Mouse (Mus musculus) embryonic facial prominence, embryonic 12.5 days (tissue): ENCODE measurements around the gene Tlcd1. TPM values are rescaled to one million over a fixed set of nuclear protein-coding genes. Genes with fewer than 3 reads are reported as not detected.

Source experiments
- ATAC-seq: fragments of 200-750 bp; cut with Nextera tagmentation; 2 replicates; pipeline ENCODE4 v1.8.0; 2017; ENCODE audit not compliant: insufficient number of reproducible peaks, insufficient read depth, low FRiP score, low TSS enrichment
- H3K27ac ChIP-seq: fragments of 300-500 bp; sonication (generic); 2 replicates; pipeline ENCODE4 v1.5.1; 2016; ENCODE audit warnings: mild to moderate bottlenecking
- H3K27me3 ChIP-seq: fragments of 300-500 bp; sonication (generic); 2 replicates; pipeline ENCODE4 v1.6.1; 2016; ENCODE audit warnings: mild to moderate bottlenecking, moderate library complexity
- H3K36me3 ChIP-seq: fragments of 300-500 bp; sonication (generic); 2 replicates; pipeline ENCODE4 v1.6.1; 2016; ENCODE audit warnings: mild to moderate bottlenecking
- H3K4me1 ChIP-seq: fragments of 300-500 bp; sonication (generic); 2 replicates; pipeline ENCODE4 v1.6.1; 2016
- H3K4me2 ChIP-seq: fragments of 300-500 bp; sonication (generic); replicated peaks from 2 replicates; pipeline ENCODE4 v1.6.1; 2016; ENCODE audit warnings: mild to moderate bottlenecking, moderate library complexity
- H3K4me3 ChIP-seq: fragments of 300-500 bp; sonication (generic); 2 replicates; pipeline ENCODE4 v1.5.1; 2016; ENCODE audit warnings: mild to moderate bottlenecking
- H3K9ac ChIP-seq: fragments of 300-500 bp; sonication (generic); 2 replicates; pipeline ENCODE4 v1.6.1; 2016; ENCODE audit warnings: mild to moderate bottlenecking, moderate library complexity
- H3K9me3 ChIP-seq: fragments of 300-500 bp; sonication (generic); 2 replicates; pipeline ENCODE4 v1.6.1; 2016; ENCODE audit warnings: mild to moderate bottlenecking, moderate library complexity
- WGBS: fragments of 180-500 bp; shearing (Covaris S2); methylation state at CpG from one replicate; pipeline ENCODE4 v1.1.7; 2016; 5-methylcytosine and 5-hydroxymethylcytosine counted together
- microRNA-seq: library from miRNA; unstranded; fragments of <30 nt; microRNA quantifications from one replicate; pipeline ENCODE4, GENCODE M21; 2017
- polyA plus RNA-seq: library from polyadenylated mRNA; unstranded; fragments of >200 nt; fragmentation: Nextera tagmentation; extraction: Ambion mirVana; gene quantifications from 2 replicates; pipeline ENCODE4 v1.2.1, GENCODE M21; 2016

Tlcd1 gene
- polyA plus RNA-seq, 1 experiment from 2014 or later: 14.2 TPM

- no peak overlapping the region for H3K9ac ChIP-seq
- no peaks in the 10 kb centered on the region for H3K9me3 ChIP-seq
- H3K27ac ChIP-seq: no peak overlapping the region
- no peaks in the 10 kb centered on the region for H3K4me1 ChIP-seq
- H3K4me3 ChIP-seq: no peak overlapping the region
- no peaks in the 10 kb centered on the region for H3K27me3 ChIP-seq
- no peak for ATAC-seq
- H3K4me2 ChIP-seq: no peak overlapping the region
- WGBS: 66% methylated on average over 7 of the region's 7 CpGs
- peaks cover 96% of the 10 kb centered on the region for H3K36me3 ChIP-seq
Measured at GRCm38 (mm10) chr11:78210615-78211014, 34.1 kb downstream of the Tlcd1 start.

DNA sequence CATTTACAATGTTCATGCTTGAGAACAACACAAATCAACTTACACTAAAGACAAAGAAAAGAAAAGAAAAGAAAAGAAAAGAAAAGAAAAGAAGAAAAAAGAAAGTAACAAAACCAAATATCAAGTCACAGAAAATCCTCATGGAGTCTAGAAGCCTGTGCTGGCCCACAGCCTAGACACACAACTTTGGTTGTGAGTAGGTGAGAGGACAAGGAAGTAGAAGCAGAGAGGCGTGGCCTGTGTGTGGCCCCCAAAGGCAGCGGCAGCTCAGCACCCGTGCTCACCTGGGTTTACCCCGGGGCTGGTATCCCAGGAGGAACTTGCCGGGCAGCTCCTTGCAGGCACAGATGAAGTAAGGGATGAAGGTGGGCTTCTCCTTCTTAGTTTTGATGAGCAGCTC is 35.0 kb downstream of the Tlcd1 start:
- no peak for ATAC-seq
- H3K4me3 ChIP-seq: no peak overlapping the region
- 88% methylated on average over 5 of the region's 5 CpGs for WGBS
- no peaks in the 10 kb centered on the region for H3K4me1 ChIP-seq
- H3K36me3 ChIP-seq: peaks cover 98% of the 10 kb centered on the region
- no peak overlapping the region for H3K4me2 ChIP-seq
- no peaks in the 10 kb centered on the region for H3K27me3 ChIP-seq
- H3K27ac ChIP-seq: no peak overlapping the region
- no peaks in the 10 kb centered on the region for H3K9me3 ChIP-seq
- H3K9ac ChIP-seq: no peak overlapping the region

- no peak overlapping the region for H3K4me2 ChIP-seq
- H3K27ac ChIP-seq: no peak overlapping the region
- H3K4me3 ChIP-seq: no peak overlapping the region
- 93% methylated on average over 14 of the region's 14 CpGs for WGBS
- H3K36me3 ChIP-seq: peaks cover 96% of the 10 kb centered on the region
- no peaks in the 10 kb centered on the region for H3K9me3 ChIP-seq
- no peak overlapping the region for H3K9ac ChIP-seq
- ATAC-seq: no peak
- no peaks in the 10 kb centered on the region for H3K27me3 ChIP-seq
- H3K4me1 ChIP-seq: no peaks in the 10 kb centered on the region
Measured at GRCm38 (mm10) chr11:78213086-78213817, 36.7 kb downstream of the Tlcd1 start.

DNA sequence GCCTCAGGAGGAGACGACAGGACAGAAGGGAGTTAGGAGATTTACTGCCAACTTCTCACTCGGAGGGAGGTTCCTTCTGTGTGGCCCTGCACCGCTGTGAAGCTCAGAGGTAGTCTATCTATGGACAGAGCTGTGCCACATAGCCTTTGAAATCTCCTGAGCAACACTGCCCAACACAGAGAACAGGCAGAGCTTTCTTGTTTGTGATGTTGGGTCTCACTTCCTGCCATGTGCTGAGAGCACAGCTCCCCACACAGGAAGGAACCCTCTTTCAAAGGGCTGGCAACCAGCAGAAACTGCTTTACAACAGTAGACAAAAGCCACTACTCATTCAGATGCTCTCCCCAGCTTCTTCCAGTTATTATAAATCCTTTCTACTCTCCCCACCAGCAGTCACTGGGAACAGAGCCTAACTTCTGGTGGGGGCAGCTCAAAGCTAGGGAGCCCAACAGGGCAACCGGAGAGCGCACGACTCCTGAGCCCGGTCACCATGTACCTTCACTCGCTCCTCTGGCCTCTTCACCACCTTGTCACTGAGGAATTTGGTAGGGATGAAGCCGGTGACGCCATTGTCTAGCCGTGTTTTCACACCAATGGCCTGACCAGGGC is 39.3 kb downstream of the Tlcd1 start:
- Histone ChIP-seq H3K9me3 (no peaks in the 10 kb centered on the region), H3K4me1 (no peaks in the 10 kb centered on the region), H3K4me2 (no peak overlapping the region), H3K27ac (no peak overlapping the region), H3K9ac (no peak overlapping the region), H3K27me3 (no peaks in the 10 kb centered on the region), H3K36me3 (peaks cover 94% of the 10 kb centered on the region), H3K4me3 (no peak overlapping the region)
- ATAC-seq: no peak
- WGBS: 87% methylated on average over 11 of the region's 11 CpGs

GRCm38 (mm10) chr11:78223586-78223985 is 47.1 kb downstream of the Tlcd1 start:
- Histone ChIP-seq H3K4me1 (no peaks in the 10 kb centered on the region), H3K36me3 (peaks cover 94% of the 10 kb centered on the region), H3K4me2 (no peak overlapping the region), H3K9me3 (no peaks in the 10 kb centered on the region), H3K4me3 (no peak overlapping the region), H3K27ac (no peak overlapping the region), H3K27me3 (no peaks in the 10 kb centered on the region), H3K9ac (no peak overlapping the region)
- ATAC-seq: no peak
- 90% methylated on average over 4 of the region's 4 CpGs for WGBS

Small RNA genes lying within 50 kb of the gene (microRNA-seq; reads per million reads assigned to microRNA genes)
- not detected for gene Mir7653

Other genes with a start within 250 kb of the Tlcd1 start
- 2.0 and 2.4 TPM in 2 replicates for gene Sez6, start 245.9 kb upstream of the Tlcd1 start, polyA plus RNA-seq
- 27.5 and 27.7 TPM in 2 replicates for gene Phf12, start 194.0 kb upstream of the Tlcd1 start, polyA plus RNA-seq
- gene Dhrs13, start 144.4 kb upstream of the Tlcd1 start, polyA plus RNA-seq: 20.3 and 21.9 TPM in 2 replicates
- 51.8 and 54.1 TPM in 2 replicates for gene Flot2, start 138.8 kb upstream of the Tlcd1 start, polyA plus RNA-seq
- gene Eral1, start 96.3 kb upstream of the Tlcd1 start, polyA plus RNA-seq: 33.7 and 35.9 TPM in 2 replicates
- gene Fam222b, start 82.1 kb upstream of the Tlcd1 start, polyA plus RNA-seq: 15.1 and 15.7 TPM in 2 replicates
- gene Traf4, start 11.1 kb upstream of the Tlcd1 start, polyA plus RNA-seq: 119 and 122 TPM in 2 replicates
- gene Nek8, start within 50 bp of the Tlcd1 start, polyA plus RNA-seq: 17.5 and 18.9 TPM in 2 replicates
- 1,221 and 1,230 TPM in 2 replicates for gene Rpl23a, start 6.9 kb downstream of the Tlcd1 start, polyA plus RNA-seq
- 164 and 181 TPM in 2 replicates for gene Rab34, start 11.7 kb downstream of the Tlcd1 start, polyA plus RNA-seq
- gene Proca1, start 16.7 kb downstream of the Tlcd1 start, polyA plus RNA-seq: 2.9 TPM in 2 replicates
- 56.2 and 61.1 TPM in 2 replicates for gene Sdf2, start 69.0 kb downstream of the Tlcd1 start, polyA plus RNA-seq
- gene Supt6, start 69.3 kb downstream of the Tlcd1 start, polyA plus RNA-seq: 36.1 and 37.8 TPM in 2 replicates
- gene 2610507B11Rik, start 85.0 kb downstream of the Tlcd1 start, polyA plus RNA-seq: 72.1 and 79.5 TPM in 2 replicates
- gene BC030499, start 114.1 kb downstream of the Tlcd1 start, polyA plus RNA-seq: 0.32 and 0.52 TPM in 2 replicates
- 49.2 and 50.8 TPM in 2 replicates for gene Spag5, start 124.8 kb downstream of the Tlcd1 start, polyA plus RNA-seq
- 4.6 and 5.3 TPM in 2 replicates for gene Aldoc, start 146.3 kb downstream of the Tlcd1 start, polyA plus RNA-seq
- gene Pigs, start 151.7 kb downstream of the Tlcd1 start, polyA plus RNA-seq: 71.1 and 74.3 TPM in 2 replicates
- gene Unc119, start 166.8 kb downstream of the Tlcd1 start, polyA plus RNA-seq: 93.2 and 99.5 TPM in 2 replicates
- 0.09 and 0.18 TPM in 2 replicates for gene Foxn1, start 209.8 kb downstream of the Tlcd1 start, polyA plus RNA-seq
- gene Slc13a2, start 245.5 kb downstream of the Tlcd1 start, polyA plus RNA-seq: not detected in 2 replicates